Mouse (Mus musculus) thymus, adult 2 months (tissue): ENCODE data around the gene Ndufa13. TPM values are rescaled to one million over a fixed set of nuclear protein-coding genes. Genes with fewer than 3 reads are reported as not detected.

Experiments
- DNase-seq: peaks from one replicate; pipeline ENCODE4 v3.0.0; 2021
- H3K27ac ChIP-seq: fragments of 200-500 bp; 2 replicates; pipeline ENCODE4 v1.5.1; 2012; ENCODE audit warnings: low read length, control low read depth; ENCODE audit not compliant: control insufficient read depth, insufficient read depth
- H3K27me3 ChIP-seq: fragments of 200-500 bp; 2 replicates; pipeline ENCODE4 v1.6.1; 2012; ENCODE audit warnings: mild to moderate bottlenecking, low read length, moderate library complexity, mixed read lengths; ENCODE audit not compliant: control insufficient read depth, insufficient read depth
- H3K36me3 ChIP-seq: fragments of 200-500 bp; 2 replicates; pipeline ENCODE4 v1.6.1; 2012; ENCODE audit warnings: mild to moderate bottlenecking, low read length, moderate library complexity; ENCODE audit not compliant: control insufficient read depth, insufficient read depth
- H3K4me1 ChIP-seq: fragments of 200-500 bp; replicated peaks from 2 replicates; pipeline ENCODE4 v1.6.1; 2012; ENCODE audit warnings: low read length; ENCODE audit not compliant: control insufficient read depth, insufficient read depth
- H3K4me3 ChIP-seq: fragments of 200-500 bp; 2 replicates; pipeline ENCODE4 v1.5.1; 2012; ENCODE audit warnings: mild to moderate bottlenecking, low read length, control low read depth, moderate library complexity; ENCODE audit not compliant: control insufficient read depth, insufficient read depth
- CTCF ChIP-seq: fragments of 200-500 bp; IDR thresholded peaks from 2 replicates; pipeline ENCODE4 v1.5.1; 2012; ENCODE audit warnings: mild to moderate bottlenecking, control low read depth, low read length, moderate library complexity, borderline replicate concordance; ENCODE audit not compliant: control insufficient read depth, poor library complexity, insufficient read depth; ENCODE audit errors: extremely low read depth
- POLR2A ChIP-seq: fragments of 200-500 bp; IDR thresholded peaks from 2 replicates; pipeline ENCODE4 v1.6.1; 2012; ENCODE audit warnings: mild to moderate bottlenecking, low read length, control low read depth, moderate library complexity; ENCODE audit not compliant: control insufficient read depth, poor library complexity, insufficient read depth; ENCODE audit errors: extremely low read depth
- WGBS: fragments of 180-500 bp; shearing (Covaris S2); methylation state at CpG from one replicate; pipeline ENCODE4 v1.1.7; 2018; 5-methylcytosine and 5-hydroxymethylcytosine counted together
- polyA plus RNA-seq: library from polyadenylated mRNA; depleted of rRNA; stranded (reverse); fragments of >200 nt; gene quantifications from 2 replicates; pipeline ENCODE4 v1.2.3, GENCODE M21; 2012

Ndufa13 gene
- polyA plus RNA-seq, 1 experiment = 150 TPM

- no peaks in the 10 kb centered on the region for H3K4me1 ChIP-seq
- 94% methylated on average over 5 of the region's 5 CpGs for WGBS
- TF ChIP-seq POLR2A (no peak), CTCF (no peak)
- DNase-seq = no peak
- no peak overlapping the region for H3K4me3 ChIP-seq
- H3K27ac ChIP-seq = no peak overlapping the region
- no peaks in the 10 kb centered on the region for H3K36me3 ChIP-seq
- no peaks in the 10 kb centered on the region for H3K27me3 ChIP-seq
Observed at GRCm38 (mm10) chr8:69864180-69864579, 38.2 kb downstream of the Ndufa13 start.

- Histone ChIP-seq H3K36me3 (no peaks in the 10 kb centered on the region), H3K27ac (no peak overlapping the region), H3K4me3 (no peak overlapping the region), H3K4me1 (no peaks in the 10 kb centered on the region), H3K27me3 (no peaks in the 10 kb centered on the region)
- TF ChIP-seq CTCF (no peak), POLR2A (no peak)
- WGBS = 98% methylated on average over 5 of the region's 5 CpGs
- no peak for DNase-seq
Observed at GRCm38 (mm10) chr8:69863387-69864020, 38.9 kb downstream of the Ndufa13 start.

- WGBS = 70% methylated on average over 2 of the region's 2 CpGs
- H3K36me3 ChIP-seq = no peaks in the 10 kb centered on the region
- DNase-seq = no peak
Observed at GRCm38 (mm10) chr8:69861251-69861650, 41.1 kb downstream of the Ndufa13 start.

DNA sequence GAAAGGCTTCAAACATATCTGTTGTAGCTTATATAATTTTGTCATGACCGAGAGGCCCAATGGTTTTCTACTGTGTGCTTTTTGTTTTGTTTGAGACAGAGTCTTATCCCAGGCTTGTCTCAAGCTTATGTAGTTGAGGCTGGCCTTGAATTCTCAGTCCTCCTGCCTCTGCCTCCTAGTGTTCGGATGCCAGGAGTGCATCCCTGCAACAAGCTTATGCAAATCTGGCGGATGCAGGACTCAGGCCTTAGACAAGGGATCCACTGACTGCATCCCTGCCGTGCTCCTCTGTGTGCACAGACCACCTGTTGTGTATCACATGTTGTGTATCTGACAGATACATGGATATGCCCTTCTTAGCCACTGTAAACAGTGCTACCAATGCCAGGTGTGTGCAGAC is 41.6 kb downstream of the Ndufa13 start:
- Histone ChIP-seq H3K27me3 (no peaks in the 10 kb centered on the region), H3K4me3 (no peak overlapping the region), H3K27ac (no peak overlapping the region), H3K36me3 (no peaks in the 10 kb centered on the region), H3K4me1 (no peaks in the 10 kb centered on the region)
- TF ChIP-seq POLR2A = no peak
- no peak for TF ChIP-seq CTCF
- no peak for DNase-seq
- WGBS = 92% methylated on average over 4 of the region's 4 CpGs

More at GRCm38 (mm10) chr8:69861251-69861650, 41.1 kb downstream of the Ndufa13 start:
- Histone ChIP-seq H3K27ac (no peak overlapping the region), H3K4me1 (no peaks in the 10 kb centered on the region), H3K4me3 (no peak overlapping the region), H3K27me3 (no peaks in the 10 kb centered on the region)
- TF ChIP-seq POLR2A (no peak), CTCF (no peak)

GRCm38 (mm10) chr8:69853869-69854268 is 48.5 kb downstream of the Ndufa13 start:
- Histone ChIP-seq H3K36me3 (no peaks in the 10 kb centered on the region), H3K4me3 (no peak overlapping the region), H3K27me3 (no peaks in the 10 kb centered on the region), H3K27ac (no peak overlapping the region), H3K4me1 (no peaks in the 10 kb centered on the region)
- WGBS = 98% methylated on average over 10 of the region's 10 CpGs
- DNase-seq = no peak
- TF ChIP-seq POLR2A = no peak
- no peak for TF ChIP-seq CTCF

GRCm38 (mm10) chr8:69850926-69851506 is 51.3 kb downstream of the Ndufa13 start:
- Histone ChIP-seq H3K27ac (no peak overlapping the region), H3K36me3 (no peaks in the 10 kb centered on the region), H3K4me1 (no peaks in the 10 kb centered on the region), H3K27me3 (no peaks in the 10 kb centered on the region), H3K4me3 (no peak overlapping the region)
- TF ChIP-seq CTCF (no peak), POLR2A (no peak)
- no peak for DNase-seq
- 89% methylated on average over 7 of the region's 7 CpGs for WGBS

DNA sequence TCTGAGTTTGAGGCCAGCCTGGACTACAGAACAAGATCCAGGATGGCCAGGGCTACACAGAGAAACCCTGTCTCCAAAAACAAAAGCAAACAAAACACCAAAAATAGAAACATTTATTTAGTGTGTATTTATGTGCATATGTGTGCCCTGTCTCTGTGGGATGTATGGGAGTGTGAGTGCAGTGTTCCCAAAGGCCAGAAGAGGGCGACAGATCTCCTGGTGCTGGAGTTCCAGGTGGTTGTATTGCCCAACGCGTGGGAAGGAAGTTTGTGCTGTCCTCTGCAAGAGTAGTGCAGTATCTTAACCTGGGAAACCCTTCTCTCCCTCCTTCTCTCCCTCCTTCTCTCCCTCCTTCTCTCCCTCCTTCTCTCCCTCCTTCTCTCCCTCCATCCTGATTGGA is 52.5 kb downstream of the Ndufa13 start:
- Histone ChIP-seq H3K27me3 (no peaks in the 10 kb centered on the region), H3K27ac (no peak overlapping the region), H3K36me3 (no peaks in the 10 kb centered on the region), H3K4me1 (no peaks in the 10 kb centered on the region), H3K4me3 (no peak overlapping the region)
- DNase-seq = no peak
- 72% methylated on average over 3 of the region's 3 CpGs for WGBS
- no peak for TF ChIP-seq POLR2A
- TF ChIP-seq CTCF = no peak
